Mouse (Mus musculus): ENCODE data around the gene 1810010D01Rik.

GRCm38 (mm10) chr7:145197042-145197441, 10.9 kb downstream of the 1810010D01Rik start:
- TF ChIP-seq CTCF (IDR thresholded peaks at IDR 0.05; ENCODE audit: low read depth, low read length) (no peak), POLR2A (IDR thresholded peaks at IDR 0.05; ENCODE audit: extremely low read depth, insufficient read depth, low read length) (no peak)

Data from liver, adult 2 months (tissue).